Mouse (Mus musculus) right cerebral cortex, adult 18-20 months (tissue): Measurements from ENCODE around the gene Pop7.

Experiments used
- DNase-seq: peaks from one replicate; pipeline ENCODE4 v3.0.0; 2022; ENCODE audit warnings: mixed read lengths

Pop7 gene

DNA sequence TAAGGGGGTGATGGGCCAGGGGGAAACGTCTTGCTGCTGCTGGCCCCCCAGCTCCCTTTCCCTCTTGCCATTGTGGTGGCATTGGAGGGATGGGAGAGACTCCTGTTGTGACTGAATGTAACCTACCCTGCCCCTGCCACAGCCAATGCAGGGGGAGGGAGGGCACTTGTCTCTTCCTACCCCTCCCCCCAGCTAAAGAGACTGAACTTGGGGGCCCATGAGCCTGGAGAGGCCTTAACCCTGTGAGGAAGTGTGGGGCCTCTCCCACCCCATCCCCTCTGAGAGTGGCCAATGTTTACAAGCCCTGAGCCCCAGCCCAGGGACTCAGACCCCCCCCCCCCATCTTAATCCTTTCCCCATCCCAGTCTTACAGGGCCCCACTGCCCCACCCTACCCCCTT, 25.1 kb upstream of the Pop7 start:
- DNase-seq, result no peak

DNA sequence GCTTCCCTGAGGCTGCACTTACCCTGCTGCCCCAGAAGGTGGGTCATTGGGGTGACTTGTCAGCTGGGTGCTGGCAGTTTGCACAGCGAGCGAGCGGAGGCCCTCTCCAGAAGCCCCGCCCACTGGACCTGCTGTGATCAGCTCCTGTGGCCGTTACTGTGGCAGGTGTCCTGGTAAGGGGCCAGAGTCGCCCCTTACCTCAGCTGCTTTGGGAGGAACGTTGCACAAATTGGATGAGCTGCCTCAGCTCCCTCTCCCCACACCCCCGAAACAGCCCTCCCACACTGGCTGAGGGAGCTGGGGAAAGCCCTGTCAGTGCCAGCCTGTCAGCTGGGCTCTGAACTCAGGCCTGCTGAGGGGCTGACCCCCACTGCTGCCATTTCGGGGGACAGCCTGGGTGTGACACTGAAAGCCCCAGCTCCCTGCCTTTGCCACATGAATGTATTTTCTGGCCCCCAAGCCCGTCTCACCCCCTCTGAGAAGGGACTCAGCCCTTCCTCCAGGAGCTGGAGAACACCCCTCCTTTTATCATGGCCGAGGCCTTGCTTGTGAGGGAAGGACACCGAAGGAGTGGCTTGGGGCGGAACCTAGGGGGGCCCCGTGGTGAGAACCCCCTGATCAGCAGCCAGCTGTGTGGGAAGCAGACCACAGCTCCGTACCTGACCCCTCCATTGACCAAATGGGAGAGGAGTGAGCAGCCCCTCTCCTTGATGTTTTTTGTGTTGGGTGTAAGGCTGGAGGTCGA, 24.0 kb upstream of the Pop7 start:
- peak; percentile 52 for DNase-seq

- DNase-seq, result no peak
Measured at GRCm38 (mm10) chr5:137525511-137525910, 23.2 kb upstream of the Pop7 start.

- no peak for DNase-seq
Measured at GRCm38 (mm10) chr5:137524671-137525070, 22.4 kb upstream of the Pop7 start.

DNA sequence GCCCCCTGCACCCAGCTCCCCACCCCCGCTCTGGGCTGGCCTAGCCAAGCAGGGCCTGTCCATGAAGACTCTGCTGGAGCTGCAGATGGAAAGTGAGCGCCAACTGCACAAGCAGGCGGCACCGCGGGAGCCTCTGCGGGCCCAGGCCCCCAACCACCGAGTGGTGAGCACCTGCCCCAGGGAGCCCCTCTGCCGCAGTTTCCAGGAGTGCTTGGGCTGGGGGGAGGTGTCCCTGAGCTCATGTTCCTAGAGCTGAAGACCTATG, 21.9 kb upstream of the Pop7 start:
- DNase-seq, result no peak

DNA sequence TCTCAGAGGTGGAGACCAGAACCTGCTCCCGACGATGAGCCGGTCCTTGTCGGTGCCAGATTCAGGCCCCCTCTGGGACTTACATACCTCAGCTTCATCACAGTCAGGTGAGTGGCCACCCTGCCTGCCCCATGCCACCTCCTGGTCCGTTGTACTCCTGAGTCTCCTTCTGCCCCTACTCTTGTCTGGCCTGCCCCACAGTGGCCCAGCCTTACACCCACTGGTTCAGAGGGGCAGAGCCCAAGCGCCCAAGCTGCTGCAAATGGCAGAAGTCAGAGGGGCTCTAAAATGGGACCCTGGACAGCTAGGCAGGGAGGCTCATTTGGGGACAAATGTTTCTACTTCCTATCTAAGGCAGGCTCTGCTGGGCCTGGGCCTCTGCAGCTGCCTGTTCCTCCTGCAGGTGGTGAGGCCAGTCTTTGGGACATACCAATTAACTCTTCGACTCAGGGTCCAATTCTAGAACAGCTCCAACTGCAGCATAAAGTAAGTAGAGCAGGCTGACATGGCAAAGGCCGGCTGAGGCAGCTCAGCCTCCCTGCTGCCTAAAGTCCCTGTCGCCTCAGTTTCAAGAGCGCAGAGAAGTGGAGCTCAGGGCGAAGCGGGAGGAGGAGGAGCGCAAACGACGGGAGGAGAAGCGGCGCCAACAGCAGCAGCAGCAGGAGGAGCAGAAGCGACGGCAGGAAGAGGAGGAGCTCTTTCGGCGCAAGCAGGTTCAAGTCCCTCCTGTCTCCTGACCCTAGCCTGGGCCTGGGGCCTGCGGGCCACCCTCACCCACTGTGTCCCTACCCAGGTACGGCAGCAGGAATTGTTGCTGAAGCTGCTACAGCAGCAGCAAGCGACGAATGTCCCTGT, 21.3 kb upstream of the Pop7 start:
- no peak for DNase-seq

GRCm38 (mm10) chr5:137522711-137523110, 20.4 kb upstream of the Pop7 start:
- DNase-seq, result no peak

DNA sequence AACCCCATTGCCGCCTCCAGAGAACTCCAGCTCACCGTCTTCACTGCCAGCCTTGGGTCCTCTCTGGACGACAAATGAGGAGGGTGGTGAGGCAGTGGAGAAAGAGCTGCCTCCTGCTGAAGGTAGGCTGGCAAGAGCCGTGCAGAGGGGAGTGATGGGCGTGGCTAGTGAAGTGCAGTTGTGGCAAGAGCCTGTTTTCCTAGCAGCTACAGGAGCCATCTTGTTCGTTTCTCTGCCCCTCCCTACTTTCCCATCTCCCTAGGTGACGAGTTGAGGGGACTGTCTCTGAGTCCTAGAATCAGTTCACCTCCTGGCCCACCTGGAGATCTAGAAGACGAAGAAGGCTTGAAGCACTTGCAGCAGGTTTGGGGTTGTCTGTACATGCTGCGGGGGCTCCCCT, 19.5 kb upstream of the Pop7 start:
- no peak for DNase-seq

DNA sequence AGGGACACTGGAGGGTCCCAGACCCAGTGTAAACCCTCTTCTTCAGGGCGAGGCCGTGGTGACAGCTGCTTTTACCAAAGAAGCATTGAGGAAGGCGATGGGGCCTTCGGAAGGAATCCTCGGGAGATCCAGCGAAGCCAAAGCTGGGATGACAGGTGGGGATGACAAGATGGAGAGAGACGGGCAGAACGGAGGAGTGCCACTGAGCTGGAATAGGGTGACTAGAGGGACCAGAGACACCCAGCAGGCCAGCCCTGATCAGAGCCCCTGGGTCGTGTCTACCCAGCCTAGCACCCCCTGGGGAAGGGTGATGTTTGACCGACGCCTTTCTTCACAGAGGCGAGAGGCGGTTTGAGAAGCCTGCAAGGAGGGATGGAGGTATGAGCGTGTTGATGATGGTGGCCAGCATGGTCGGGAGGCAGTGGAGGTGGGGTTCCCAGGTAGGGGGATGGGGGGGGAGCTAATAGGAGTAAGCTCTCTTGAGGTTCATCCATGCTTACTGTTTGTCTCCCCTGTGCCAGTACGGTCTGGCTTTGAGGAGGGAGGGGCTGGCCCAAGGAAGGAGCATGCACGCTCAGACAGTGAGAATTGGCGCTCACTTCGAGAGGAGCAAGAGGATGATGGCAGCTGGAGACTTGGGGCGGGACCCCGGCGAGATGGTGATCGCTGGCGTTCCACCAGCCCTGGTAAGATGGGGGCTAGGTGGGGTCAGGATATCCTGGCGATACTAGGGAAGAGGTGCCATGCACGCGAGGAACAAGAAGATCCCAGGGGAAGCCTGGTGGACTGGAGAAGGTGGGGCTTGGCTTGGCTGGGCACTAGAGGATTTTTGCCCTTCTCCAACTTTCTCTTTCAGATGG, 17.6 kb upstream of the Pop7 start:
- no peak for DNase-seq

- no peak for DNase-seq
Measured at GRCm38 (mm10) chr5:137518436-137518835, 16.1 kb upstream of the Pop7 start, which contains the start of gene Gigyf1. Gene Gigyf1, plus strand, starts transcription at chr5:137518548.

- DNase-seq, result no peak
Measured at GRCm38 (mm10) chr5:137514811-137515210, 12.5 kb upstream of the Pop7 start.

GRCm38 (mm10) chr5:137513951-137514721, 11.8 kb upstream of the Pop7 start:
- no peak for DNase-seq

- DNase-seq, result no peak
Measured at GRCm38 (mm10) chr5:137512847-137513794, 10.8 kb upstream of the Pop7 start.

DNA sequence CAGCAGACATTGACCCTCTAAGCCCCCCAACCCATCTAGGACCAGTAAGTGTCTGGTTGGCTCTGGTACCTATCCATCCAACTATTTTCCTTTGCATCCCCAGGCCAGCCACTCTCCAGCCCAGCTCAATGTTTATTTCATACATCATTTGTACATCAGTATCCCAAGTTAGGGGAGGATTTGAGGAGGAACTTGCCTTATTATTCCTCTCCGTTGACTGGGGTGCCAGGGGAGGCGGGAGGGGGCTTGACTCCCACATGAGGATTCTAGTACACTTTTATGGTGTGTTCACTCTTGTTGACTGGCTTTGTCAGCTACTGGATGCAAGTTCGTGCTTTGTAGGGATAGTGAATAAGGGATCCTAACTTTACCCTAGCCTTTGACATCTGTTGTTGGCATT, 9.4 kb upstream of the Pop7 start:
- DNase-seq, result no peak

- no peak for DNase-seq
Measured at GRCm38 (mm10) chr5:137510573-137511390, 8.5 kb upstream of the Pop7 start.

GRCm38 (mm10) chr5:137510014-137510501, 7.7 kb upstream of the Pop7 start:
- DNase-seq, result peak; percentile 81

GRCm38 (mm10) chr5:137504041-137504440, 1.7 kb upstream of the Pop7 start:
- DNase-seq, result no peak

DNA sequence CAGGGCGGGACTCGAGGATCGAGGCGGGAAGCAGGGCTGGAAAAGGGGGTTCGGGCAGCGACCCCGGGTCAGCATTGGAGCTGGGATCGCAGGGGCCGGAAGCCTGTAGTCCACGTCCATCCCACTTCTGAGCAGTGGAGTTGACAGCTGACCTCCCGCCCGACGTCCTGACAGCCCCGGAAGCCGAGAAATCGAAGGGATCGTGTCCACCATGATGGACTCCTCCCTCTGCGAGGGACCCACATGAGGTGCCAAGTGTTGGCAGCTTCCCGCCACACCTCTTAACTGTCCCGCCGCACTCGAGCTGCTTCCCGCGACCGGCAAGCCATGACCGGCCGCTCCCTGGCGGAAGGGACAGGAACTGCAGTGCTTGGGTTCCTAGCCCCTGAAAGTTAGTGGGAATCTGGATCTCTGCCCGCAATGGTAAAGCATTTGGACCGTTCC, 371 bp upstream of the Pop7 start:
- DNase-seq, result peak; percentile 79

DNA sequence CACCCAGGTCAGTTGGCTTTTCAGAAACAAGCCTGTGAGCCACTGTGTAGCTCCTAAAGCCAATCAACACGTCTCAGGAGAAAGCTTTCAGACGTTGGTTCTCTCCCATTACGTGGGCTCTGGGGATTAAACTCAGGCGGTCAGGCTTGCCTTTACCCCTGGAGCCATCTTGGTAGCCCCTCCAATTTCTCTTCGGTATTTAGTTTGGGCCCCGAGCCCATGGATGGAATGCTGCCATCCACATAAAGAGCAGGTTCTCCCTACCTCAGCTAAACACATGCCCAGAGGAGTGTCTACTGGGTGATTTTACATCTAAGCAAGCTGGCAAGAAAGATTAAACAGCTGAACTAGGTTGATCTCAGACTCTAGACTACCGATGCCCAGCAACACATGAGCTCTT, 2.1 kb downstream of the Pop7 start:
- no peak for DNase-seq

GRCm38 (mm10) chr5:137493831-137494230, 8.5 kb downstream of the Pop7 start:
- no peak for DNase-seq
